Mouse (Mus musculus) hematopoietic stem cell, adult 5-6 weeks (primary cell): ENCODE results near the gene Tefm. TPM values are rescaled to one million over a fixed set of nuclear protein-coding genes. Genes with fewer than 3 reads are reported as not detected.

Source experiments
- ATAC-seq, 2 experiments: fragments of 125-278 bp in 1 of 2; replicated peaks in 1 of 2; 2 replicates each; pipeline ENCODE4 v1.8.0; 2016 to 2017; ENCODE audit warnings: inconsistent platforms in 2 of 2, mild to moderate bottlenecking in 2 of 2, moderate number of reproducible peaks in 2 of 2, low read depth in 1 of 2, moderate TSS enrichment in 1 of 2; ENCODE audit not compliant: low FRiP score in 2 of 2, poor library complexity in 2 of 2, severe bottlenecking in 2 of 2, insufficient read depth in 1 of 2, low TSS enrichment in 1 of 2
- total RNA-seq: library from RNA; stranded (forward); fragments of 172-1452, 232-1000 nt; gene quantifications from 2 replicates; pipeline ENCODE4 v1.2.3, GENCODE M21; 2017

Gene Tefm
- total RNA-seq, 1 experiment from 2014 or later = 21.8 TPM

GRCm38 (mm10) chr11:80136786-80137185 is 5.2 kb downstream of the Tefm start:
- ATAC-seq = no peak

DNA sequence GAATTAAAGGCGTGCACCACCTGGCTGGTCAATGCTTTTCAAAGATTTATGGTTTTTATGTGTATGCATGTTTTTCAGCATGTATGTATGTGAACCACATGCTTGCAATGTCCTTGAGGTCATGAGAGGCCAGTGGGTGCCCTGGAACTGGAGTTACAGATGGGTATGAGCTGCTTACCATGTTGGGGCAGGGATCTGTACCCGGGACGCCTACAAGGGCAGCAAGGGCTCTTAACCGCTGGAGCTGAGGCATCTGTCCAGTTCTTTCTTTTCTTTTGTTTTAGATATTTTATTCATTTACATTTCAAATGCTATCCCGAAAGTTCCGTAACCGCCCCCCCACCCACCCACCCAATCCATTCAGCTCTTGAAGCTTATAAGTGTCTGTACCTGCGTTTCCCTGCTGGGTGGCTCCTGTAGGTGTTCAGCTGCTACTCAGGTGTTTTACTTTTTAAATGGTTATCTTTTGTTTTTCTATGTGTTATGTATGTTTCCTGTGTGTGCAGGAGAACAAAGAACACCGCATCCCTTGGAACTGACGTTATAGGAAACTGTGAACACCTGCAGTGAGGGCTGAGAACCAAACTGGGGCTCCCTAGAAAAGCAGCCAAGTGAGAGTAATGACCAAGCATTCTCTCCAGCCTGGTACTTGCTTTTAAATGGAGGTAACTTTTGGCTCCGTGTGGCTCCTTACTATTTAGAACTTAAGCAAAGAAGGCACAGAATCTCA is 5.9 kb downstream of the Tefm start:
- ATAC-seq = no peak

- no peak for ATAC-seq
Observed at GRCm38 (mm10) chr11:80134744-80135143, 7.2 kb downstream of the Tefm start.

DNA sequence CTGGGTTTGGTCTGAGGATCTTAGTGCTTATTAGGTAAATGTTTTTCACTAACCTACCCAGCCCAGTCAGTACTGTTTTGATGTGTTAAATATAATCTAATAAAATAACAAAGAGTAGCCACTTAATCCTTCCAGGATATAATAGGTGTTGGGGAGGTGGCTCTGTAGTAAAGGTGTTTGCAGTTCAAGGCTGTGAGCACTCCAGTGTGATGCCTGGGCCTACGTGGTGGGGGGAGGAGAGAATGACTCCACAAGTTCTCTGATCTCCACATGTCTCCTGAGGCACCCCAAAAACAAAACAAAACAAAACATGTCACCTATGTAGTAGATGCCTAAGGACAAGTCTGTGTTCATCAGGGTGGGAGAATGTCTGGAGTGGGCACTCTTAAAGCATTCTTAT is 9.9 kb downstream of the Tefm start:
- ATAC-seq = no peak

DNA sequence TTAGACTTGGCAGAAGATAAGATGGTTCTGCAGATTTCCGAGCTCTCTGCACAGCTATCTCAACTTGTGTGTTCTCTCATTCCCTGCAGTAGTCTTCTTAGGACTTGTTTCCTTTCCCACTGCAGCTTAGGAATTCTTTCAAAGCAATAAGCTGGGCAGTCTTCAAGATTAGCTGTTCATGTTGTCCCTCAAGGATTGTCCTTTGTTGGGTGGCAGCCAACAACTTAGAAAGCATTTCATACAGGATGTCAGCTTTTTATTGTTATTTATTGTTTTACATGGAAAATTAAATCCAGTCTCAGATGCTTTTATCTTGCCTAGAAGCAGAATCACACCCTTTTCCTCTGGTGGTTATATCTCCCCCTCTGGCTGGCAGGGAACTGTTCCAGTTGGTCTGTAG is 25.6 kb downstream of the Tefm start:
- ATAC-seq = no peak

GRCm38 (mm10) chr11:80104407-80104806 is 37.6 kb downstream of the Tefm start:
- ATAC-seq = no peak

DNA sequence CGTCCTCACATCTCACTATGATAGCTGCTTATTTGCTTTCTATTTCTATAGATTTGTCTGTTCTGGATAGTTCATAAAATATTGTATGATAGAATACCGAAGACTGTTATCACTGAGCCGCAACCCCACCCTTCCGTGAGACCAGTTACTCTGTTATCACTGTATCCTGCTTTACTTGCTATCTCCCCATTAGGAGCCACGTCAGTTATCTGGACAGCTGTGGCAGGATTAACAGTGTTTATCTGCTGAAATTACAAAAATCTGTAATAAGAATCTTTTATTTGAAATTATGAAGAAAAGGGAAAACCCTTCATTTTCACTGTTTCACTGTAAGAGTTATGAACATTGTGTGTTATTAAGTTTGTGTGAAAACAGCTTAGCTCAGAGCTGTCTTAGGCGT is 40.7 kb downstream of the Tefm start:
- ATAC-seq = no peak

GRCm38 (mm10) chr11:80098444-80099056 is 43.4 kb downstream of the Tefm start:
- no peak for ATAC-seq

- ATAC-seq = no peak
Observed at GRCm38 (mm10) chr11:80090555-80091164, 51.3 kb downstream of the Tefm start.

DNA sequence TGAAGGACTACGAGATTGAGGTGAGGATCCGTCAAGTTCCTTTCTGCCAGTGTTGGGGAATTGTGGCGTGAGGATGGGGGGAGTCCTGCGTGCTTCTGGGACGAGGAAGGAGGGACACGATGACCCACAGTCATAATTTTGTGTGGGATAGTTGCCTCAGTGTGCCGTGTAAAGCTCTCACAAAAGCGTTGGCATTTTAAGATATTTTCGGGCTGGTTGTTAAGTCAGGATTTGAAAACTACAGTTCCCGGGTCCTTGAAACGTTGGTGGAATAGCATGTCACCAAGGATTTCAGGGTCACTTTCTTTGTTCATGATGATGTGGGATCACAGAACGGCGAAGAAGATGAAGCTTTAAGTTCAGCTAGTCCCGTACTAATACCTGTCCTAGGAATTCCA is 52.2 kb downstream of the Tefm start:
- no peak for ATAC-seq

DNA sequence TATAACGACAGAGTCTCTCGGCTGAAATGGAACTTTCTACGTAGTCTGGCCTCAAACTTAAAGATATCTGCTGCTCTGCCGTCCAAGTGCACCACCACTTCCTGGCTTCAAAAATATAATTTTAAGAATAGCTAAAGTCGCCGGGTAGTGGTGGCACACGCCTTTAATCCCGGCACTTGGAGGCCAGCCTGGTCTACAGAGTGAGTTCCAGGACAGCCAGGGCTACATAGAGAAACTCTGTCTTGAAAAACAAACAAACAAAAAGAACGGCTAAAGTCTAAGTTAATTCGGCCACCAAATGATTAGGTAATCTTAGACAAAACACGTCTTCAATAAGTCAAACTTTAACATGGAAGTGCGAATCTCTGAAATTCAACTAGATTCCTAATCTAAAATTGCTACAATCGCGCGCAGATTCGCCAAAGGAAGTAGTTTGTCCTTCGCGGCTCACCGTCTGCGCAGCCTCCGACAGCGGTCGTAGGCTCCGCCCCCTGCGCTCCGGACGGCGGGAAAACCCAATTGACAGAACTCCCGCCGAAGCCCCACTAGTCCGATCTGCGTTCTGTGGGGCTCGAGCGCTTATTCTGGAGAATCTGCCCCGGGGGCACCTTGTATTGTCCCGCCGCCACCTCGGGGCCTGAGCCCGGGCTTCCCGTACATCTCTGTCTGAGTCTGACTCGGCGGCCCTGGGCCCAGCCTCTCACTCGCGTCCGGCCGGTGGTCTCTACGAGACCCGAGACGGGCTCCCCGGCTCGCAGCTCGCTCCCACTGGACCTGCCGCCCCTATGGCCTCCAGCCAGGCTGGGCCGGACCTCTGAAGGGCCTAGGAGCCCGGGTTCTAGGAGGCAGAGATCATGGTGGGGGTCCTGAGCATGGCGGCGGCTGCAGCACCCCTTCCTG is 52.8 kb downstream of the Tefm start, which contains the start of gene Atad5:
TSS of gene Atad5 (plus strand) at position 484 of the 900 bp plus-strand sequence.
- peak; percentile 77 to 83 for ATAC-seq

DNA sequence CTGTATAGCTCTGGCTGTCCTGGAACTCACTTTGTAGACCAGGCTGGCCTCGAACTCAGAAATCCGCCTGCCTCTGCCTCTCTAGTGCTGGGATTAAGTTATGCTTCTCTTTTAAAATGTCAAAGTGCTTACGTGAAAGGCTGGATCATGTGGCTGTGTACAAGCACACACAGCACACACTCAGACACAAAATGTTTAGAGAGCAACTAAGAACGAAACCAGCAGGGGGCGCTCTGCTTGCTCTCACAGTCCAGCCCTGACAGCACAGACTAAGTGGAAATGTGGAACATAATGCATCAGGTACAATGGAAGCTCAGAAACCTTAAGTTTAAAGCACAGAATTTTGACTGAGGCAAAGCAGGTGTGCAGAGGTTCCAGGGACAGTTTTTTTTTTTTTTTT is 55.1 kb downstream of the Tefm start:
- peak; percentile 73 to 82 for ATAC-seq

Other genes starting within 250 kb of the Tefm start
- 96.2 and 141 TPM in 2 replicates for gene Utp6, start 179.8 kb downstream of the Tefm start, total RNA-seq
- 80.1 and 119 TPM in 2 replicates for gene Suz12, start 149.1 kb downstream of the Tefm start, total RNA-seq
- 111 and 192 TPM in 2 replicates for gene Crlf3, start 61.2 kb downstream of the Tefm start, total RNA-seq
- gene Atad5, start 52.8 kb downstream of the Tefm start, total RNA-seq = 36.8 and 38.5 TPM in 2 replicates
- 0.50 TPM in 1 of 2 replicates, not detected in the other for gene Adap2, start 11.9 kb upstream of the Tefm start, total RNA-seq
- 7.3 and 13.8 TPM in 2 replicates for gene Rnf135, start 41.7 kb upstream of the Tefm start, total RNA-seq
- gene Rhot1, start 66.8 kb upstream of the Tefm start, total RNA-seq = 75.5 and 81.1 TPM in 2 replicates
- 1.1 and 4.3 TPM in 2 replicates for gene Rhbdl3, start 158.7 kb upstream of the Tefm start, total RNA-seq
- gene 5730455P16Rik, start 235.9 kb upstream of the Tefm start, total RNA-seq = 15.4 and 16.1 TPM in 2 replicates
- 221 and 239 TPM in 2 replicates for gene Zfp207, start 241.1 kb upstream of the Tefm start, total RNA-seq